Mouse (Mus musculus): ENCODE measurements around the gene Fkbp2. TPM values are rescaled to one million over a fixed set of nuclear protein-coding genes. Genes with fewer than 3 reads are reported as not detected.
A peak's percentile ranks its signal among the peaks of the same experiment; 100 is the strongest.

The Fkbp2 gene
- polyA plus RNA-seq, 1 experiment from 2014 or later = 117 TPM

DNA sequence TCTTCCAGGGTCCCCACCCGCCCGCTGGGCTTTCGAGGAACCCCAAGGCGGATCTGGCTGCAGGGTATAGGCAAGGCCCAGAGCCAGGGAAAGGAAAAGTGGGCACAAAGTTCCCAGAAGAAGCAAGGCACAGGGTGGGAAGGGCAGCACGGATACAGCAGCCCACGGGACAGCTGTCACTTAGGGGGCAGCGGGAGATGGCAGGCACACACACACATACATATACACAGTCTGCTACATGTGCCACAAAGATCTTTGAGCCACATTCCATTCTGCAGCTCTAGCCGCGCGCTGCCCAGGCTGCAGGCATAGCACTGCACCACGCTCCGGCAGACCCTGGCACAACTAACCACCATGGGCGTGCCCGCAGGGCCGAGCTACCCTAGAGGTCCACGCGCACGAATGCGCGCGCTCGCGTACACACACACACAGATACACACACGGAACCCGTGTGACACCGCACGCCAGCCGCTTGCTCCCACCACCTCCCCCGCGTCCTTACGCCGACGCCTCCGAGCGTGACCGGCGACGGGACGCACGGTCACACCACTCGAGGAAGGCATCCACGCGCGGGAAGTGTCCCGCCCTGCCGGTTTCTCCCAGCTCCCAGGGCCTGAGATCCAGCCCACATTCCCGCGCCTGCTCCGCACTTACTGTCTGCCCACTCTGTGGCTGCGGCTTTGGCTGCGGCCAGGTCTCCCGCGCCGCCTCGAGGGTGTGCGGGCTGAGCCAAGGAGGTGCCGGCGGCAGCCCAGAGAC lies 46.7 kb downstream of the Fkbp2 start:
- Histone ChIP-seq H3K9ac (peak overlapping the region; percentile 42), H3K4me1 (peaks cover 16% of the 10 kb centered on the region), H3K9me3 (no peaks in the 10 kb centered on the region), H3K27me3 (peaks cover 74% of the 10 kb centered on the region), H3K4me3 (peak overlapping the region; percentile 45), H3K36me3 (no peaks in the 10 kb centered on the region), H3K27ac (no peak overlapping the region), H3K4me2 (peak overlapping the region; percentile 90)
- peak; percentile 62; the same call in 1 of the 2 replicates for ATAC-seq (ENCODE audit: insufficient number of reproducible peaks, low FRiP score, low TSS enrichment, low read depth)
- 4% methylated on average over 58 of the region's 58 CpGs for WGBS

DNA sequence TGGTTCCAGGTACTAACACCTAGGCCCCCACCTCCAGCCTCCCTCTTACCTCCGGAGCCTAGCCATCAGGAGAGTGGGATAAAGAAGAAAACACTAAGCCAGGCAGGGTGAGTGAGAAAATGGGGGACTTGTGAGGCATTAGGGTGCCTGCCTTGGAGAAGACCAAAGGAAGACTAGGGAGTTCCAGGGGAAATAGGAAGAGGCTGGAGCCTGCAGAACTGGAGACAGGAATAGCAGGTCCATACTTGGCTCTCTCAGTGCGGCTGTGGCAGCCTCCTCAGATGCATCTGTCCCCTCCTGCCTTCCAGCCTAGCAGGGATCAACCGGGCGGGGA lies 47.2 kb downstream of the Fkbp2 start:
- H3K4me1 ChIP-seq = peaks cover 17% of the 10 kb centered on the region
- ATAC-seq (ENCODE audit: insufficient number of reproducible peaks, low FRiP score, low TSS enrichment, low read depth) = no peak
- peaks cover 79% of the 10 kb centered on the region for H3K27me3 ChIP-seq
- no peak overlapping the region for H3K27ac ChIP-seq
- 27% methylated on average over 4 of the region's 4 CpGs for WGBS
- no peaks in the 10 kb centered on the region for H3K36me3 ChIP-seq
- H3K4me2 ChIP-seq = 0 out of 2 replicates have a peak overlapping the region, but pooled peaks have one; percentile 90
- H3K9me3 ChIP-seq = no peaks in the 10 kb centered on the region
- H3K4me3 ChIP-seq = peak overlapping the region; percentile 45
- no peak overlapping the region for H3K9ac ChIP-seq

DNA sequence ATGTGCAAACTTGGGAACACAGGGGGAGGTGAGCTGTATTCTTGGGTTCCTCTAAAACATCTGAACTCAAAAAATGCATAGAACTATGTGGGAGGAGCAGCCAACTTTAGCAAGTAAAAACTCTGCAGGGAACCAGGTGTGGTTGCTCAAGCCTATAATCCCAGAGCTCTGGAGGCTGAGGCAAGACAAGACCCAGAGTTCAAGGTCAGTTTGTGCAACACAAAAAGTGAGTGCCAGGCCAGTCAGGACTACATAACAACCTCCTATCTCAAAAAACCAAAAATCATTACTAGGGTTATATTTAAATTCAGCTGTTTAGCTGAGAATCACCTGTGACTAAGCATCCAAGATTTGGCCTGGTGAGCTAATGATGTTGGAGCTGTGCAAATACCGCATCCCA lies 48.3 kb downstream of the Fkbp2 start:
- Histone ChIP-seq H3K27ac (no peak overlapping the region), H3K36me3 (no peaks in the 10 kb centered on the region), H3K27me3 (peaks cover 90% of the 10 kb centered on the region), H3K9me3 (no peaks in the 10 kb centered on the region), H3K4me2 (no peak overlapping the region), H3K9ac (no peak overlapping the region), H3K4me3 (no peak overlapping the region), H3K4me1 (peaks cover 20% of the 10 kb centered on the region)
- no peak for ATAC-seq (ENCODE audit: insufficient number of reproducible peaks, low FRiP score, low TSS enrichment, low read depth)
- WGBS = 52% methylated on average over 1 of the region's 1 CpGs

DNA sequence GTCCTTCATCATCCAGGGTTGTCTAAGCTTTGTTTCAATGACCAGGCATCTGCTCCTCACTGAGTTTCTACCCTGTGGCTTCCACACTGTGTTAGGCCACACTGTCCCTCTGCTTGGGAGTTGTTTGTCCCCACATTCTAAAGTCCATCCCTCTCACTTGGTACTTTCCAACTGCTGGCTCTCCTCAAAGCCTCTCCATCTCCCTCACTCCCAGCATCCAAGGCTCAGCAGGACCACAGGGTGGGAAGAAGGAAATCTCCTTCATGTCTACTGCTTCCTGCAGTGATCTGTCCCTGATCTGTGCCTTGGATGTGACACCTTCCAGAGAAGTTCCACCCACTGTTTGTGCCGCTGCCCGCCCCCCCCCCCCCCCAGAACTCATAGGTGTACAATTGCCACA lies 49.3 kb downstream of the Fkbp2 start:
- ATAC-seq (ENCODE audit: insufficient number of reproducible peaks, low FRiP score, low TSS enrichment, low read depth) = no peak

DNA sequence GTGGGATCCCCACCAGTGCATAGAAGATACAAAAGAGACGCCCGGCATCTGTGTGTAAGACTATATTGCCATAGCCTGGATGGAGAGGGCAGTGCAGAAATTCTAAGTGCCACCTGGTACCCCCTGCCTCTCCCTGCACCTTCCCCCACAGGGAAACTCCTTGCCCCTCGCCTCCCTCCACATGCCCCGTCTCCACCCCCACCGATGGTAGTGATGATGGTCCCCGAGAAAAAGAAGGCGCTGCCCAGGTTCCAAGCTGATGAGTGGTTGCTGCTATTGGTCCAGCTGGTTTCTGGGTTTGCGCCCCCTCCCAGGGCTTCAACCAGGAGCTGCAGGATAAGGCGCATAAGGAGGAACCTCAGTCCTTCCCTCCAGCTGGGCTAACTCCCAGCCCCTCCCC lies 52.2 kb downstream of the Fkbp2 start:
- H3K36me3 ChIP-seq = no peaks in the 10 kb centered on the region
- H3K9ac ChIP-seq = no peak overlapping the region
- H3K9me3 ChIP-seq = no peaks in the 10 kb centered on the region
- peaks cover 94% of the 10 kb centered on the region for H3K27me3 ChIP-seq
- WGBS = 13% methylated on average over 9 of the region's 9 CpGs
- H3K4me2 ChIP-seq = 0 out of 2 replicates have a peak overlapping the region, but pooled peaks have one; percentile 32
- no peak for ATAC-seq (ENCODE audit: insufficient number of reproducible peaks, low FRiP score, low TSS enrichment, low read depth)
- peak overlapping the region; percentile 19 for H3K4me3 ChIP-seq
- H3K27ac ChIP-seq = no peak overlapping the region
- H3K4me1 ChIP-seq = peaks cover 25% of the 10 kb centered on the region

More for the DNA sequence above, 49.3 kb downstream of the Fkbp2 start:
- peaks cover 95% of the 10 kb centered on the region for H3K27me3 ChIP-seq
- H3K4me3 ChIP-seq = no peak overlapping the region
- no peaks in the 10 kb centered on the region for H3K36me3 ChIP-seq
- WGBS = 17% methylated on average over 2 of the region's 2 CpGs
- no peak overlapping the region for H3K9ac ChIP-seq
- H3K9me3 ChIP-seq = no peaks in the 10 kb centered on the region
- no peak overlapping the region for H3K4me2 ChIP-seq
- H3K4me1 ChIP-seq = peaks cover 24% of the 10 kb centered on the region
- H3K27ac ChIP-seq = no peak overlapping the region

Other genes starting within 250 kb of the Fkbp2 start
- 33.5 and 36.1 TPM in 2 replicates for gene Rps6ka4, start 139.9 kb downstream of the Fkbp2 start, polyA plus RNA-seq (2015; fragmentation: Nextera tagmentation; extraction: Ambion mirVana)
- 1.2 and 1.7 TPM in 2 replicates for gene Ccdc88b, start 122.3 kb downstream of the Fkbp2 start, polyA plus RNA-seq (2015; fragmentation: Nextera tagmentation; extraction: Ambion mirVana)
- gene Trmt112, start 70.8 kb downstream of the Fkbp2 start, polyA plus RNA-seq (2015; fragmentation: Nextera tagmentation; extraction: Ambion mirVana) = 123 and 138 TPM in 2 replicates
- 349 and 392 TPM in 2 replicates for gene Prdx5, start 70.4 kb downstream of the Fkbp2 start, polyA plus RNA-seq (2015; fragmentation: Nextera tagmentation; extraction: Ambion mirVana)
- 11.1 and 11.4 TPM in 2 replicates for gene Esrra, start 58.7 kb downstream of the Fkbp2 start, polyA plus RNA-seq (2015; fragmentation: Nextera tagmentation; extraction: Ambion mirVana)
- 6.7 and 7.9 TPM in 2 replicates for gene Catsperz, start 55.1 kb downstream of the Fkbp2 start, polyA plus RNA-seq (2015; fragmentation: Nextera tagmentation; extraction: Ambion mirVana)
- 1.5 and 1.7 TPM in 2 replicates for gene Kcnk4, start 46.0 kb downstream of the Fkbp2 start, polyA plus RNA-seq (2015; fragmentation: Nextera tagmentation; extraction: Ambion mirVana)
- 92.3 and 94.7 TPM in 2 replicates for gene Bad, start 38.6 kb downstream of the Fkbp2 start, polyA plus RNA-seq (2015; fragmentation: Nextera tagmentation; extraction: Ambion mirVana)
- 35.2 and 38.9 TPM in 2 replicates for gene Gpr137, start 38.0 kb downstream of the Fkbp2 start, polyA plus RNA-seq (2015; fragmentation: Nextera tagmentation; extraction: Ambion mirVana)
- gene Ppp1r14b, start 5.5 kb downstream of the Fkbp2 start, polyA plus RNA-seq (2015; fragmentation: Nextera tagmentation; extraction: Ambion mirVana) = 168 TPM in 2 replicates
- 48.4 and 50.5 TPM in 2 replicates for gene Plcb3, start 4.0 kb downstream of the Fkbp2 start, polyA plus RNA-seq (2015; fragmentation: Nextera tagmentation; extraction: Ambion mirVana)
- 39.9 and 46.3 TPM in 2 replicates for gene Vegfb, start 7.2 kb upstream of the Fkbp2 start, polyA plus RNA-seq (2015; fragmentation: Nextera tagmentation; extraction: Ambion mirVana)
- 23.8 and 30.6 TPM in 2 replicates for gene Dnajc4, start 12.1 kb upstream of the Fkbp2 start, polyA plus RNA-seq (2015; fragmentation: Nextera tagmentation; extraction: Ambion mirVana)
- gene Nudt22, start 15.6 kb upstream of the Fkbp2 start, polyA plus RNA-seq (2015; fragmentation: Nextera tagmentation; extraction: Ambion mirVana) = 21.7 and 24.1 TPM in 2 replicates
- gene Trpt1, start 15.6 kb upstream of the Fkbp2 start, polyA plus RNA-seq (2015; fragmentation: Nextera tagmentation; extraction: Ambion mirVana) = 11.9 and 12.2 TPM in 2 replicates
- gene Fermt3, start 39.0 kb upstream of the Fkbp2 start, polyA plus RNA-seq (2015; fragmentation: Nextera tagmentation; extraction: Ambion mirVana) = 13.1 TPM in 2 replicates
- 207 and 226 TPM in 2 replicates for gene Stip1, start 59.5 kb upstream of the Fkbp2 start, polyA plus RNA-seq (2015; fragmentation: Nextera tagmentation; extraction: Ambion mirVana)
- gene Macrod1, start 76.3 kb upstream of the Fkbp2 start, polyA plus RNA-seq (2015; fragmentation: Nextera tagmentation; extraction: Ambion mirVana) = 18.2 and 27.2 TPM in 2 replicates
- gene Flrt1, start 125.2 kb upstream of the Fkbp2 start, polyA plus RNA-seq (2015; fragmentation: Nextera tagmentation; extraction: Ambion mirVana) = 5.6 and 5.8 TPM in 2 replicates
- gene Otub1, start 225.8 kb upstream of the Fkbp2 start, polyA plus RNA-seq (2015; fragmentation: Nextera tagmentation; extraction: Ambion mirVana) = 183 and 197 TPM in 2 replicates
- 676 and 682 TPM in 2 replicates for gene Cox8a, start 237.1 kb upstream of the Fkbp2 start, polyA plus RNA-seq (2015; fragmentation: Nextera tagmentation; extraction: Ambion mirVana)

Data from limb, embryonic 15.5 days (tissue).